Mouse (Mus musculus): ENCODE data around the gene Gas2l3.

Gene Gas2l3

GRCm38 (mm10) chr10:89443623-89444151 is at the start of gene Gas2l3:
Gene Gas2l3 (minus strand): TSS chr10:89443967.
- in situ Hi-C loops (cut with MboI, MseI) = no loop called here

GRCm38 (mm10) chr10:89491321-89491720 is 47.6 kb upstream of the Gas2l3 start:
- in situ Hi-C loops (cut with MboI, MseI) = no loop called here

- in situ Hi-C loops (cut with MboI, MseI) = no loop called here
These were observed 46.5 kb upstream of the Gas2l3 start for GRCm38 (mm10) chr10:89490250-89490649.

GRCm38 (mm10) chr10:89489459-89489858 is 45.7 kb upstream of the Gas2l3 start:
- in situ Hi-C loops (cut with MboI, MseI) = no loop called here

GRCm38 (mm10) chr10:89486995-89487742 is 43.4 kb upstream of the Gas2l3 start:
- in situ Hi-C loops (cut with MboI, MseI) = no loop called here

GRCm38 (mm10) chr10:89484907-89485306 is 41.1 kb upstream of the Gas2l3 start:
- in situ Hi-C loops (cut with MboI, MseI) = no loop called here

GRCm38 (mm10) chr10:89483812-89484602 is 40.2 kb upstream of the Gas2l3 start:
- in situ Hi-C loops (cut with MboI, MseI) = no loop called here

- in situ Hi-C loops (cut with MboI, MseI) = no loop called here
These were observed 39.3 kb upstream of the Gas2l3 start for GRCm38 (mm10) chr10:89483113-89483512.

GRCm38 (mm10) chr10:89482142-89482681 is 38.4 kb upstream of the Gas2l3 start:
- in situ Hi-C loops (cut with MboI, MseI) = no loop called here

- in situ Hi-C loops (cut with MboI, MseI) = no loop called here
These were observed 37.9 kb upstream of the Gas2l3 start for GRCm38 (mm10) chr10:89481638-89482037.

GRCm38 (mm10) chr10:89478766-89479165 is 35.0 kb upstream of the Gas2l3 start:
- in situ Hi-C loops (cut with MboI, MseI) = no loop called here

GRCm38 (mm10) chr10:89470596-89471353 is 27.0 kb upstream of the Gas2l3 start:
- in situ Hi-C loops (cut with MboI, MseI) = no loop called here

GRCm38 (mm10) chr10:89464760-89465405 is 21.1 kb upstream of the Gas2l3 start:
- in situ Hi-C loops (cut with MboI, MseI) = loop anchor here (5.0 kb wide), 1 partner anchor 162 kb away; no protein-coding TSS in a partner anchor

- in situ Hi-C loops (cut with MboI, MseI) = loop anchor here (5.0 kb wide), 1 partner anchor 164 kb away; no protein-coding TSS in a partner anchor
These were observed 19.1 kb upstream of the Gas2l3 start for GRCm38 (mm10) chr10:89462890-89463289.

- in situ Hi-C loops (cut with MboI, MseI) = loop anchor here (5.0 kb wide), 1 partner anchor 165 kb away; no protein-coding TSS in a partner anchor
These were observed 18.2 kb upstream of the Gas2l3 start for GRCm38 (mm10) chr10:89461856-89462507.

- in situ Hi-C loops (cut with MboI, MseI) = loop anchor here (5.0 kb wide), 1 partner anchor 166 kb away; no protein-coding TSS in a partner anchor
These were observed 17.2 kb upstream of the Gas2l3 start for GRCm38 (mm10) chr10:89460972-89461371.

GRCm38 (mm10) chr10:89458770-89459169 is 15.0 kb upstream of the Gas2l3 start:
- in situ Hi-C loops (cut with MboI, MseI) = no loop called here

- in situ Hi-C loops (cut with MboI, MseI) = no loop called here
These were observed 10.0 kb upstream of the Gas2l3 start for GRCm38 (mm10) chr10:89453794-89454193.

- in situ Hi-C loops (cut with MboI, MseI) = no loop called here
These were observed 9.4 kb upstream of the Gas2l3 start for GRCm38 (mm10) chr10:89453068-89453641.

GRCm38 (mm10) chr10:89450411-89450810 is 6.6 kb upstream of the Gas2l3 start:
- in situ Hi-C loops (cut with MboI, MseI) = no loop called here

Measured in T-helper 2 cell (primary cell).